In the genomic region with DNA sequence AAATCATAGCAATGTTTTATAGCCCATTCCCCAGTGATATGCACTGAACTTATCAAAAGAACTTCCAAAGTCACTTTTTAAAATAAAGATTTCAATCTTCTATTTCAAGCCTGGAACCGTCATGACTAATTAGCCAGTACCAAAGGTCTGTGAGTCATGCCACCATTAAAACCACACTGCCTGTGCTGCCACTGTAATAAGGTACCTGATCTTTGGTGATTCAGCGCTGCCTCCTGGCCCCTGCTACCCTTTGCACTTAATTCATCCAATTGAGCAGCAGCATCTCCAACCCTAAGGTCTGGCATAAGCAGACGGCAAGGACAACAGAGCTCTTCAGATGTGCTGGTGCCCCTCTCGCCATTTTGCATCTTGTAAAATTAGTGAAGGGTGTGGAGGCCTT, we compare ENCODE assay signal across 25 mouse cellular contexts. TPM values are rescaled to one million over a fixed set of nuclear protein-coding genes. Genes with fewer than 3 reads are reported as not detected.
DNase-seq lines count a peak whose midpoint lies in the region; ATAC-seq lines count a peak whose summit lies in the region.
"Had no signal": no experiment of that assay in that cellular context is flagged by ENCODE, and none has a peak within 500 bp of the region (broad histone marks: within the 10 kb centered on the region; RNA-seq: fewer than 3 reads in every experiment).

No protein-coding gene starts in this region.

- no peaks in the 10 kb centered on the region for H3K27me3 ChIP-seq in intestine, embryonic 15.5 days (replicated peaks)
- no peaks in the 10 kb centered on the region for H3K27me3 ChIP-seq in midbrain, embryonic 14.5 days (ENCODE audit: control insufficient read depth, insufficient read depth, low read length)
- no peaks in the 10 kb centered on the region for H3K27me3 ChIP-seq in midbrain, embryonic 11.5 days (ENCODE audit: control insufficient read depth, insufficient read depth, low read length)
- H3K27me3 ChIP-seq: CH12.LX; embryonic facial prominence, embryonic 15.5 days; heart, embryonic 12.5 days; hindbrain, embryonic 15.5 days had no signal

- WGBS in intestine, embryonic 15.5 days, result 73% methylated on average over 4 of the region's 4 CpGs
- 85% methylated on average over 4 of the region's 4 CpGs for WGBS in midbrain, embryonic 14.5 days
- 79% methylated on average over 4 of the region's 4 CpGs for WGBS in midbrain, embryonic 11.5 days

- peak; percentile 10 for DNase-seq in adrenal gland, postnatal 25 days
- DNase-seq in adrenal gland, adult 8-10 months, result no peak
- peak; percentile 89 for DNase-seq in 416B (ENCODE audit: low read depth)
- DNase-seq in urinary bladder, adult 18-20 months (ENCODE audit: low spot score in 2 of 2), result no peak
- DNase-seq in midbrain, embryonic 14.5 days, result no peak
- no peak for DNase-seq in midbrain, embryonic 11.5 days (ENCODE audit: low spot score, missing footprints)
- DNase-seq: cerebellum, adult 2 months; cerebellum, postnatal 10 days; gastrocnemius, adult 2 months; gastrocnemius, postnatal 25 days; kidney, adult 18-20 months had no signal

- no peak overlapping the region for H3K27ac ChIP-seq in intestine, embryonic 15.5 days
- H3K27ac ChIP-seq in midbrain, embryonic 14.5 days (replicated peaks; ENCODE audit: low read depth, low read length), result no peak overlapping the region
- H3K27ac ChIP-seq in midbrain, embryonic 11.5 days (ENCODE audit: low read depth, low read length), result no peak overlapping the region
- H3K27ac ChIP-seq: embryonic facial prominence, embryonic 15.5 days; forebrain, embryonic 10.5 days; gastrocnemius, adult 2 months; hindbrain, embryonic 10.5 days; hindbrain, embryonic 15.5 days had no signal

- H3K4me2 ChIP-seq in intestine, embryonic 15.5 days (replicated peaks), result no peak overlapping the region
- no peak overlapping the region for H3K4me2 ChIP-seq in midbrain, embryonic 14.5 days (ENCODE audit: low read length)
- H3K4me2 ChIP-seq in midbrain, embryonic 11.5 days, result no peak overlapping the region
- H3K4me2 ChIP-seq: embryonic facial prominence, embryonic 15.5 days; heart, embryonic 12.5 days; hindbrain, embryonic 15.5 days had no signal

- no peaks in the 10 kb centered on the region for H3K4me1 ChIP-seq in intestine, embryonic 15.5 days (replicated peaks)
- no peaks in the 10 kb centered on the region for H3K4me1 ChIP-seq in midbrain, embryonic 14.5 days (ENCODE audit: control insufficient read depth, insufficient read depth, low read length)
- H3K4me1 ChIP-seq in midbrain, embryonic 11.5 days (ENCODE audit: control insufficient read depth, insufficient read depth, low read length), result no peaks in the 10 kb centered on the region
- H3K4me1 ChIP-seq: embryonic facial prominence, embryonic 15.5 days; forebrain, embryonic 10.5 days; heart, embryonic 12.5 days; hindbrain, embryonic 10.5 days; hindbrain, embryonic 15.5 days had no signal

- no peak overlapping the region for H3K9ac ChIP-seq in intestine, embryonic 15.5 days
- no peak overlapping the region for H3K9ac ChIP-seq in midbrain, embryonic 14.5 days (replicated peaks; ENCODE audit: low read length)
- no peak overlapping the region for H3K9ac ChIP-seq in midbrain, embryonic 11.5 days (ENCODE audit: low read length)
- H3K9ac ChIP-seq: embryonic facial prominence, embryonic 15.5 days; heart, embryonic 12.5 days; hindbrain, embryonic 15.5 days had no signal

- H3K4me3 ChIP-seq in intestine, embryonic 15.5 days (replicated peaks), result no peak overlapping the region
- H3K4me3 ChIP-seq in midbrain, embryonic 14.5 days (replicated peaks; ENCODE audit: low read depth, low read length), result no peak overlapping the region
- H3K4me3 ChIP-seq in midbrain, embryonic 11.5 days (ENCODE audit: low read depth, low read length), result no peak overlapping the region
- H3K4me3 ChIP-seq: embryonic facial prominence, embryonic 15.5 days; erythroblast, embryonic 14.5 days; forebrain, embryonic 10.5 days; gastrocnemius, adult 2 months; heart, embryonic 12.5 days; hindbrain, embryonic 10.5 days; hindbrain, embryonic 15.5 days had no signal

- H3K36me3 ChIP-seq in intestine, embryonic 15.5 days, result no peaks in the 10 kb centered on the region
- H3K36me3 ChIP-seq in midbrain, embryonic 14.5 days (ENCODE audit: control insufficient read depth, insufficient read depth, low read length), result no peaks in the 10 kb centered on the region
- H3K36me3 ChIP-seq in midbrain, embryonic 11.5 days (ENCODE audit: control insufficient read depth, insufficient read depth, low read length), result no peaks in the 10 kb centered on the region
- H3K36me3 ChIP-seq: embryonic facial prominence, embryonic 15.5 days; forebrain, embryonic 10.5 days; heart, embryonic 12.5 days; hindbrain, embryonic 10.5 days; hindbrain, embryonic 15.5 days had no signal

- H3K9me3 ChIP-seq in intestine, embryonic 15.5 days, result no peaks in the 10 kb centered on the region
- H3K9me3 ChIP-seq in midbrain, embryonic 14.5 days (ENCODE audit: control insufficient read depth, low read length), result no peaks in the 10 kb centered on the region
- H3K9me3 ChIP-seq in midbrain, embryonic 11.5 days (ENCODE audit: control insufficient read depth, low read length), result no peaks in the 10 kb centered on the region
- H3K9me3 ChIP-seq: embryonic facial prominence, embryonic 15.5 days; forebrain, embryonic 10.5 days; heart, embryonic 12.5 days; hindbrain, embryonic 10.5 days; hindbrain, embryonic 15.5 days had no signal

- ATAC-seq in intestine, embryonic 15.5 days, result peak; percentile 68
- ATAC-seq in midbrain, embryonic 14.5 days (ENCODE audit: low FRiP score, low TSS enrichment), result no peak
- no peak for ATAC-seq in midbrain, embryonic 11.5 days (ENCODE audit: low FRiP score)
- ATAC-seq: forebrain, embryonic 14.5 days had no signal

RNA-seq across cellular contexts. Expression of gene Itsn2, which starts 18.4 kb away (rescaled TPM):
- 57.2 and 63.3 TPM in 2 replicates for total RNA-seq in adrenal gland, postnatal 25 days (2021)
- 10 to 100 TPM; 55.7 to 74.2 (median 67.1) TPM for total RNA-seq in adrenal gland, adult 8-10 months (2022)
- 38.3 and 39.6 TPM in 2 replicates for polyA plus RNA-seq in intestine, embryonic 15.5 days (2015; fragmentation: Nextera tagmentation; extraction: Ambion mirVana)
- polyA plus RNA-seq in midbrain, embryonic 14.5 days (2014; fragmentation: Nextera tagmentation; extraction: Ambion mirVana), result 19.9 and 21.2 TPM in 2 replicates
- 13.8 and 16.6 TPM in 2 replicates for polyA plus RNA-seq in midbrain, embryonic 11.5 days (2014; fragmentation: Nextera tagmentation; extraction: Ambion mirVana)

RNA-seq across cellular contexts. Expression of gene Gm3625, which starts 18.7 kb away (rescaled TPM):
- total RNA-seq in adrenal gland, postnatal 25 days (2021), result not detected in 2 replicates
- not detected for total RNA-seq in adrenal gland, adult 8-10 months (2022)
- not detected in 2 replicates for polyA plus RNA-seq in intestine, embryonic 15.5 days (2015; fragmentation: Nextera tagmentation; extraction: Ambion mirVana)
- polyA plus RNA-seq in midbrain, embryonic 14.5 days (2014; fragmentation: Nextera tagmentation; extraction: Ambion mirVana), result not detected in 2 replicates
- not detected in 2 replicates for polyA plus RNA-seq in midbrain, embryonic 11.5 days (2014; fragmentation: Nextera tagmentation; extraction: Ambion mirVana)
- total RNA-seq: CH12.LX; gastrocnemius, adult 2 months; gastrocnemius, postnatal 25 days; granulocyte monocyte progenitor cell, adult 5-6 weeks; heart, adult 8-10 months; heart, postnatal 25 days had no signal
- polyA plus RNA-seq: cerebellum, adult 2 months; embryonic facial prominence, embryonic 11.5 days; embryonic facial prominence, embryonic 15.5 days; erythroblast, embryonic 14.5 days; forebrain, embryonic 10.5 days; forebrain, embryonic 14.5 days; heart, embryonic 12.5 days; heart, embryonic 16.5 days; hindbrain, embryonic 10.5 days; hindbrain, embryonic 15.5 days had no signal

Comparison
In these comparisons a context has a peak if more than half of its experiments do, and no peak if none do; other contexts are left out.
1. DNase-seq: peak in adrenal gland, postnatal 25 days (single experiment) and 416B (single experiment); none in adrenal gland, adult 8-10 months (single experiment), urinary bladder, adult 18-20 months (0 of 2), midbrain, embryonic 14.5 days (single experiment) and midbrain, embryonic 11.5 days (single experiment).